Mouse (Mus musculus) megakaryocyte, embryonic 14.5 days (primary cell): ENCODE measurements around the gene Olfr385. TPM values are rescaled to one million over a fixed set of nuclear protein-coding genes. Genes with fewer than 3 reads are reported as not detected.
"Not testable (repeated sequence)": the region's sequence is repeated elsewhere in the genome, so short reads cannot be mapped to it uniquely, and the experiment has no call there.

Source experiments
- H3K27me3 ChIP-seq: replicated peaks from 2 replicates; pipeline ENCODE3; 2012; ENCODE audit warnings: inconsistent platforms
- H3K36me3 ChIP-seq: replicated peaks from 2 replicates; pipeline ENCODE3; 2012; ENCODE audit warnings: low read length, inconsistent platforms, mixed read lengths
- H3K4me1 ChIP-seq: 2 replicates; pipeline ENCODE4 v1.6.1; 2012; ENCODE audit warnings: inconsistent platforms
- H3K4me3 ChIP-seq: replicated peaks from 2 replicates; pipeline ENCODE3; 2012; ENCODE audit warnings: moderate library complexity, mild to moderate bottlenecking, inconsistent platforms
- H3K9me3 ChIP-seq: 2 replicates; pipeline ENCODE4 v1.6.1; 2012; ENCODE audit warnings: inconsistent platforms
- FLI1 ChIP-seq: IDR thresholded peaks from 2 replicates; pipeline ENCODE4 v1.6.1; 2012; ENCODE audit warnings: low read length, inconsistent platforms, mixed read lengths
- GATA1 ChIP-seq: IDR thresholded peaks from 3 replicates; pipeline ENCODE4 v1.6.1; 2012; ENCODE audit warnings: mixed read lengths, low read length, inconsistent platforms, borderline replicate concordance
- polyA plus RNA-seq: library from polyadenylated mRNA; stranded (reverse); fragments of >175 nt; gene quantifications from 2 replicates; pipeline ENCODE4 v1.2.3, GENCODE M21; 2012; ENCODE audit warnings: low replicate concordance; ENCODE audit not compliant: insufficient read depth

Gene Olfr385
- polyA plus RNA-seq, result not detected in 2 replicates

GRCm38 (mm10) chr11:73592908-73593307, at the start of gene Olfr385:
TSS of gene Olfr385 (minus strand) at chr11:73593008.
- Histone ChIP-seq H3K4me3 (no peak within 1 kb of the TSS), H3K4me1 (no peaks in the 10 kb centered on the region), H3K27me3 (no peaks in the 10 kb centered on the region), H3K9me3 (no peaks in the 10 kb centered on the region), H3K36me3 (no peaks in the 10 kb centered on the region)
- TF ChIP-seq GATA1 (no peak), FLI1 (no peak)

- H3K9me3 ChIP-seq, result no peaks in the 10 kb centered on the region
- no peak within 1 kb of the TSS for H3K4me3 ChIP-seq
- TF ChIP-seq FLI1 (no peak), GATA1 (no peak)
- H3K36me3 ChIP-seq, result no peaks in the 10 kb centered on the region
- H3K4me1 ChIP-seq, result no peaks in the 10 kb centered on the region
- H3K27me3 ChIP-seq, result no peaks in the 10 kb centered on the region
Observed at GRCm38 (mm10) chr11:73598294-73598693, 5.5 kb upstream of the Olfr385 start, which contains the start of gene Olfr384. TSS of gene Olfr384 (plus strand) at chr11:73598594.

GRCm38 (mm10) chr11:73583188-73583587, 9.6 kb downstream of the Olfr385 start:
- H3K9me3 ChIP-seq, H3K4me1 ChIP-seq, H3K36me3 ChIP-seq, H3K27me3 ChIP-seq, H3K4me3 ChIP-seq: not testable (repeated sequence)

- no peaks in the 10 kb centered on the region for H3K27me3 ChIP-seq
Observed at GRCm38 (mm10) chr11:73579871-73580270, 12.9 kb downstream of the Olfr385 start.

More at GRCm38 (mm10) chr11:73579871-73580270, 12.9 kb downstream of the Olfr385 start:
- Histone ChIP-seq H3K4me1 (no peaks in the 10 kb centered on the region), H3K9me3 (peaks cover 4% of the 10 kb centered on the region; the same call in 1 of the 2 replicates), H3K4me3 (no peak overlapping the region), H3K36me3 (no peaks in the 10 kb centered on the region)
- TF ChIP-seq GATA1 (no peak), FLI1 (no peak)

Other genes starting within 250 kb of the Olfr385 start
- not detected in 2 replicates for gene Olfr20, start 242.2 kb downstream of the Olfr385 start, polyA plus RNA-seq
- gene Olfr376, start 221.8 kb downstream of the Olfr385 start, polyA plus RNA-seq, result not detected in 2 replicates
- not detected in 2 replicates for gene Olfr1, start 193.4 kb downstream of the Olfr385 start, polyA plus RNA-seq
- not detected in 2 replicates for gene Olfr378, start 164.5 kb downstream of the Olfr385 start, polyA plus RNA-seq
- gene Olfr380, start 135.5 kb downstream of the Olfr385 start, polyA plus RNA-seq, result not detected in 2 replicates
- not detected in 2 replicates for gene Olfr381, start 101.4 kb downstream of the Olfr385 start, polyA plus RNA-seq
- gene Olfr382, start 75.8 kb downstream of the Olfr385 start, polyA plus RNA-seq, result not detected in 2 replicates
- not detected in 2 replicates for gene Olfr384, start 5.6 kb upstream of the Olfr385 start, polyA plus RNA-seq
- gene Zfp735, start 95.8 kb upstream of the Olfr385 start, polyA plus RNA-seq, result not detected in 2 replicates
- gene Olfr389, start 187.7 kb upstream of the Olfr385 start, polyA plus RNA-seq, result not detected in 2 replicates
- not detected in 2 replicates for gene Olfr390, start 190.0 kb upstream of the Olfr385 start, polyA plus RNA-seq
- gene Olfr391-ps, start 210.0 kb upstream of the Olfr385 start, polyA plus RNA-seq, result 0.30 TPM in 1 of 2 replicates, not detected in the other
- not detected in 2 replicates for gene Olfr392, start 224.0 kb upstream of the Olfr385 start, polyA plus RNA-seq